Comparison of ENCODE assay signal across 22 mouse cellular contexts in genomic region chr2:165818570-165818969, GRCm38 (mm10).
A peak's percentile ranks its signal among the peaks of the same experiment; 100 is the strongest.
DNase-seq lines count a peak whose midpoint lies in the region; ATAC-seq lines count a peak whose summit lies in the region.
"Had no signal": no experiment of that assay in that cellular context is flagged by ENCODE, and none has a peak within 500 bp of the region (broad histone marks: within the 10 kb centered on the region; RNA-seq: fewer than 3 reads in every experiment).

No protein-coding gene starts in this region.

- WGBS in heart, embryonic 12.5 days, result 85% methylated on average over 6 of the region's 6 CpGs
- WGBS in heart, embryonic 16.5 days, result 77% methylated on average over 6 of the region's 6 CpGs

- intact Hi-C loops in heart, postnatal 14 days (cut with DNase I), result no loop called here
- intact Hi-C loops in heart, postnatal 25 days (cut with DNase I), result no loop called here

- ATAC-seq in heart, embryonic 12.5 days (ENCODE audit: insufficient number of reproducible peaks, low FRiP score), result no peak
- no peak for ATAC-seq in heart, embryonic 16.5 days (replicated peaks; ENCODE audit: extremely low read depth, insufficient read depth, low FRiP score)
- ATAC-seq: activated CD4-positive, CD25-positive, alpha-beta regulatory T cell, adult 4 months had no signal

- no peak overlapping the region for H3K4me3 ChIP-seq in heart, embryonic 12.5 days
- H3K4me3 ChIP-seq in heart, embryonic 16.5 days (ENCODE audit: low read length), result no peak overlapping the region
- H3K4me3 ChIP-seq: embryonic facial prominence, embryonic 15.5 days; erythroblast, embryonic 14.5 days; forebrain, embryonic 10.5 days; forebrain, embryonic 15.5 days; heart, adult 2 months; hindbrain, embryonic 15.5 days; kidney, embryonic 15.5 days had no signal

- H3K27ac ChIP-seq in heart, embryonic 12.5 days (ENCODE audit: poor library complexity, severe bottlenecking), result peak overlapping the region; percentile 26; the same call in 1 of the 2 replicates
- peak overlapping the region; percentile 12; the same call in 1 of the 2 replicates for H3K27ac ChIP-seq in heart, embryonic 16.5 days (ENCODE audit: low read length)
- H3K27ac ChIP-seq: embryonic facial prominence, embryonic 15.5 days; forebrain, embryonic 10.5 days; forebrain, embryonic 15.5 days; heart, adult 2 months; hindbrain, embryonic 15.5 days; kidney, embryonic 15.5 days had no signal

- H3K4me2 ChIP-seq in heart, embryonic 12.5 days, result no peak overlapping the region
- H3K4me2 ChIP-seq in heart, embryonic 16.5 days (ENCODE audit: low read depth, low read length), result no peak overlapping the region
- H3K4me2 ChIP-seq: embryonic facial prominence, embryonic 15.5 days; forebrain, embryonic 15.5 days; hindbrain, embryonic 15.5 days; kidney, embryonic 15.5 days had no signal

- peaks cover 51% of the 10 kb centered on the region for H3K4me1 ChIP-seq in heart, embryonic 12.5 days (replicated peaks)
- peaks cover 36% of the 10 kb centered on the region for H3K4me1 ChIP-seq in heart, embryonic 16.5 days (ENCODE audit: control insufficient read depth, insufficient read depth, low read length)
- H3K4me1 ChIP-seq: forebrain, embryonic 10.5 days had no signal

- H3K9me3 ChIP-seq in heart, embryonic 12.5 days (replicated peaks), result no peaks in the 10 kb centered on the region
- H3K9me3 ChIP-seq in heart, embryonic 16.5 days (replicated peaks; ENCODE audit: control insufficient read depth, low read length), result no peaks in the 10 kb centered on the region
- H3K9me3 ChIP-seq: embryonic facial prominence, embryonic 15.5 days; forebrain, embryonic 10.5 days; forebrain, embryonic 15.5 days; G1E; hindbrain, embryonic 15.5 days; kidney, embryonic 15.5 days had no signal

- no peak overlapping the region for H3K9ac ChIP-seq in heart, embryonic 12.5 days
- H3K9ac ChIP-seq in heart, embryonic 16.5 days (ENCODE audit: low read length), result 0 out of 2 replicates have a peak overlapping the region, but pooled peaks have one; percentile 13
- H3K9ac ChIP-seq: embryonic facial prominence, embryonic 15.5 days; forebrain, embryonic 15.5 days; hindbrain, embryonic 15.5 days; kidney, embryonic 15.5 days had no signal

- no peak for DNase-seq in heart, postnatal 14 days
- DNase-seq in heart, postnatal 25 days (ENCODE audit: low spot score), result no peak
- peak; percentile 42 for DNase-seq in ES-CJ7 (ENCODE audit: low read depth, low spot score)
- peak; percentile 46 for DNase-seq in R1 (ENCODE audit: low read depth, low spot score)
- no peak for DNase-seq in cerebellum, adult 8-10 months
- DNase-seq: adrenal gland, postnatal 14 days; cerebellum, adult 11-12 months; cerebellum, adult 9-11 months; cerebellum, postnatal 36 days; gastrocnemius, postnatal 36 days; kidney, adult 2 months had no signal

- peaks cover 83% of the 10 kb centered on the region for H3K36me3 ChIP-seq in heart, embryonic 12.5 days
- H3K36me3 ChIP-seq in heart, embryonic 16.5 days (ENCODE audit: control insufficient read depth, insufficient read depth), result peaks cover 37% of the 10 kb centered on the region

- H3K27me3 ChIP-seq in heart, embryonic 12.5 days (replicated peaks), result no peaks in the 10 kb centered on the region
- no peaks in the 10 kb centered on the region for H3K27me3 ChIP-seq in heart, embryonic 16.5 days (ENCODE audit: control insufficient read depth, insufficient read depth, low read length)
- H3K27me3 ChIP-seq: embryonic facial prominence, embryonic 15.5 days; forebrain, embryonic 15.5 days; hindbrain, embryonic 15.5 days; kidney, embryonic 15.5 days had no signal

Comparison
In these comparisons a context has a peak if more than half of its experiments do, and no peak if none do; other contexts are left out.
1. DNase-seq: peak in ES-CJ7 (single experiment) and R1 (single experiment); none in heart, postnatal 14 days (0 of 2), heart, postnatal 25 days (single experiment) and cerebellum, adult 8-10 months (single experiment).